Mouse (Mus musculus): ENCODE results near the gene Macrod1.

Macrod1 gene

GRCm38 (mm10) chr19:7112628-7113027 lies 56.0 kb downstream of the Macrod1 start:
- no peak for DNase-seq (ENCODE audit: low spot score in 2 of 2)

GRCm38 (mm10) chr19:7113574-7113973 lies 57.0 kb downstream of the Macrod1 start:
- no peak for DNase-seq (ENCODE audit: low spot score in 2 of 2)

- no peak for DNase-seq (ENCODE audit: low spot score in 2 of 2)
These were observed 59.6 kb downstream of the Macrod1 start for GRCm38 (mm10) chr19:7116038-7116731.

DNA sequence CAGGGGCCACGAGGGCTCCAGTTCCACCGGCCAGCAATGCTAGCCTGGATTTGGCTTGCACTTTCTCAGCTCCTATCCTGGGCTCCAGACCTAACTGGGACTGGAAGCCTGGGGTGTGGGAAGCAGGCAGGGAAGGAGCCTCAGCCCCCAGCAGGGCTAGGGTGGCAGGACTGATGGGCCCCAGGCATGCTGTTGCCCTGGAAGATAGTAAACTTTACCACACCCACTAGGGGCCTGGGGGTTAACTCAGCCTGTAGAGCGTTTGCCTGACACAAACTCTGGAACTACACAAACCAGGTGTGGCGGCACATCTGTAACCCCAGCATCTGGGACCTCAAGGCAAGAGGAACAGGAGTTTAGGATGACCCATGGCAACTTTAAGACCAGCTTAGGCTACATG lies 60.5 kb downstream of the Macrod1 start:
- no peak for DNase-seq (ENCODE audit: low spot score in 2 of 2)

- DNase-seq (ENCODE audit: low spot score in 2 of 2): peak; percentile 55 to 60
These were observed 61.2 kb downstream of the Macrod1 start for GRCm38 (mm10) chr19:7117653-7118307.

DNA sequence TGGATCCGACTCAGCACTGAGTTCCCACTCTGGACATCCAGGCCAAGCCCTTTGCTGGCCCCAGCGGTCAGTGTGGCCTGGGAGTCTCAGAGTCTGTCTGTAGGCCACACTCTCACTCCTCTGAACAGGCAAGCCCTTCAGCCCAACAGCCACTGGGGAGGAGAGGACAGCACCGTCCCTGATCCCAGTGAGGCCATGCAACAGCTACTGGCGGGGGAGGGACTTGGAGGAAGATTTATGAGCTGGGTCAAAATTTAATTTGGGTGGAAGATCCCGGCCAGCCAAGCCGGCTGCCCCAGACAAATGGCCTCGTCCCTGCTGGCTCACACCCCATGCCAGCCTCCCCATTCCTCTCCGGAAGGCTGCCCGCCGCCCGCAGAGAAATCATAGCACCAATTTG lies 64.6 kb downstream of the Macrod1 start:
- DNase-seq (ENCODE audit: low spot score in 2 of 2): no peak

DNA sequence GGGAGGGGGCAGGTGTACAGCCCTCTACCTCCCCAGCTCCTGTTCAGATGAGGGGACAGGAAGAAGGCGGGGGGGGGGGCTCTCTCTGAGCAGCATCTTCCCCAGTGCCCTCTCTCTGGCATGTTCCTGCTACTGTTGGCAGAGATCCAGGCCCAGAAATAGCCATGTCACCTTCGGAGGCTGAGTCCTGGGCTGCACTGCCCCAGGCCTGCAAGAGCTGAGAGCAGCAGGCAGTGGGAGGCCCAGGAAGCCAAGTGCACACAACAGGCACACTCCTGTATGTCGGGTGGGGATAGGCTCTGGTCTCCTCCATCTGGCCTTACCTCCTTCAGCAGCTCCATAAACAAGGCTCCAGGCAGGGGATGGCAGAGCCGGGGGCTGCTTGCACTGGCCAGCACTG lies 65.7 kb downstream of the Macrod1 start:
- no peak for DNase-seq (ENCODE audit: low spot score in 2 of 2)

DNA sequence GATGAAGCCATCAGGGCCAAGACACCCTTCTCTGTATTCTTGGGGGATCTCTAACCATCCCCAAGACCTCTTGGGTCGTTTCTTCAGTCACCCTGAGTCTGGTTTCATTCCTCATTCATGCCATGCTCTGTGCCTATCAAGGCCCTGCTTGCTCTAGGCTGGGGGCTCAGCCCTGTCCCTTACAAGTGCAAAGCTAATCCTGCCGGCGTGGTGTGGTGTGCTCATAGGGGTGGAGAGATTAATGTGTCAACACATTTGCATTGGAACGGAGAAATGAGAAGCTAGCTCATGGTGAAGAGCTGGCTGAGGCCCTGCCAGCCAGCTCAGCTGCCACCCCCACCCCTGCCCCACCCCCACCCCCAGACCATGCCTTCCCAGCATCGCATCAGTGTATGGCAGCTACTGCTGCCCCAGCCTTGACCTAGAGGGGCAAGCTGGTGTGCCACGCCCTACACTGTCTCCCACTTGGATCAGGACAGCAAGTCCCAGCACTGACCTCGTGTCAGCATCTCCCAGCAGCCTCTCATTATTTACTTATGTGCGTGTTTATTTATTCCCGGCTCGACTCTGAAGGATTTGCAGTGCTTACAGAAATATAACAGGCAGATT lies 66.2 kb downstream of the Macrod1 start:
- no peak for DNase-seq (ENCODE audit: low spot score in 2 of 2)

DNA sequence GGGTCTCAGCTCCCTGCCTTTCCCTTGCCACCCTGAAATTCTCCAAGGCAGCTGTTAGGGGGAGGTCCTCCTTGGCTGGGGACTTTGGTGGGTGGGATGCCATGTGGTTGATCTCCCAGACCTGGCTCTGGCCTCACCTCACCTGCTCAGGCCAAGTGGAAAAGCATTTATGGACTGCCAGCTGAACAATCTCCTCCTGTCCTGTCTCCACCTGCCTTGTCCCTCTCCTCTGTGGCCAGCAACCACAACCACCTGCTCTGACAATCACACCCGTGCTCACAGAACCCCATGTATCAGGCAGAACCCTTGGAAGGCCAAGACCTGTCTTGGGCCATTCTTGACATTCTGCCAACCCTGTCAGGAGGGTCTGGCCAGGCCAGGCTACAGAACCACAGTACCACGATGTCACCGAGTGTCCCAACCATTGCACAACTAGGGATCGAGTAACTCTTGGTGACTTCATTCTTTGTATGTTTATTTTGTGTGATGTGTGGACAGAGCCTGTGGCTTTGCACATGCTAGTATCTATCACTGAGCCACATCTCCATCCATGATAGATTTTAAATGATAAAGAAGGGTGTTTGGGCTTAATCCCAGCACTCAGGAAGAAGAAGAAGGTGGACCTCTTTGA lies 69.0 kb downstream of the Macrod1 start:
- no peak for DNase-seq (ENCODE audit: low spot score in 2 of 2)

- DNase-seq (ENCODE audit: low spot score in 2 of 2): no peak
These were observed 69.6 kb downstream of the Macrod1 start for GRCm38 (mm10) chr19:7126209-7126608.

DNA sequence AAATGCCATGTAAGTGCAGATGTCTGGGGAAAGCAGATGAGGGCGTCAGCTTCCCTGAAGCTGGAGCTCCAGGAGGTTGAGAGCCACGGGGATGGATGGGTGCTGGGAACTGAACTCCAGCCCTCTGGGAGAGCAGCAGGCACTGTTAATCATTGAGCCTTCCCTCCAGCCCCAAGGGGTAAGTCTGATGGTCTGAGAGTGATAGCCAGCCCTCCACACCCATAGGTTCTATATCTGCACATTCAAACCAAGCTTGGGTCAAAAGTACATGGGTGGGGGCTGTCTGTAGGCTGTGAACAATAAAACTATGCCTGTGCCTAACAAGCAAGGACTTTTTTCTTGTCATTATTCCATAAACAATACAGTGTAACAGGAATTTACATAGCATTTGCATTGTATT lies 70.3 kb downstream of the Macrod1 start:
- DNase-seq (ENCODE audit: low spot score in 2 of 2): no peak

DNA sequence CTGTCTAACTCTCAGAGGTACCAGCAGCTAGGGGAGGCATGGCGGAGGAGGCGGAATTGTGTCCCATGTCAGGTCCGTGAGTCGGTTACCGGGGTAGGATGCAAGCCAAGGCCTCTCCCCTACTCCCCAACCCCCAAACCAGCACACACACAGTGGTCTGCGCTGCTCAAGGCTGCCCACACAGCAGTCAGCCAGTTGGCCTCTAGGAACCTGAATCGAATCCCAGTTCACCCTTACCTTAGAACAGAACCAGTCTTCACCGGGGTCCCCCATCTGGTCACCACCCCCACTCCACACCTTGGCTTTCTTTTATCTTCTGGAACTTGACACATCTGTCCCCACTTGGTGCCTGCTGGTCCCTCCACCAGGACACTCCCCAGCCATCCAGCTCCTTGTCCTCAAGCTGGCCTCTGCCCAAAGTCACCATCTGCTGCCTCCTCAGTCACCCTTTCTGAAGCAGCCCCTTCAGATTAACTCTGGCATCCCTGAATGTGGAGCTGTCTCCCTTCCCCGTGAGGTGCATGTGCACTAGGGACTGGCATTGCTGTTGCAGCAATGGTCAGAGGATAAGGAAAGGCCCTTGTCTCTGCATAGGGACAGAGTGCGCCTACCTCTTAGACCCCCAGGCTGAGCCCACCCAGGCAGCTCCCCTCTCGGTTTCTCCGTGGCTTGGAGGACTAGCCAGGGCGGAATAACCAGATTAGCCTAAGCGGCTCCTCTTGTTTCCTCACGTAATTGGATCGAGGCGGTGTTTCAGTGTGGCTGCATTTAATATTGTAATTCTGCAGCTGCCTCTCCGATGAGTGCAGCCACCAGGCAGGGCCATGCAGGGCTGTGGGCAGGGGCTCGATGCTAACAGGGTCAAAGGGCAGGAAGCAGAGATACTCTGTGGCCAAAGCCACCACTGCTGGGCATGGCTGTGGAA lies 72.2 kb downstream of the Macrod1 start:
- no peak for DNase-seq (ENCODE audit: low spot score in 2 of 2)

- peak in 1 of 2 experiments; percentile 24 for DNase-seq (ENCODE audit: low spot score in 2 of 2)
These were observed 73.7 kb downstream of the Macrod1 start for GRCm38 (mm10) chr19:7130317-7130716.

DNA sequence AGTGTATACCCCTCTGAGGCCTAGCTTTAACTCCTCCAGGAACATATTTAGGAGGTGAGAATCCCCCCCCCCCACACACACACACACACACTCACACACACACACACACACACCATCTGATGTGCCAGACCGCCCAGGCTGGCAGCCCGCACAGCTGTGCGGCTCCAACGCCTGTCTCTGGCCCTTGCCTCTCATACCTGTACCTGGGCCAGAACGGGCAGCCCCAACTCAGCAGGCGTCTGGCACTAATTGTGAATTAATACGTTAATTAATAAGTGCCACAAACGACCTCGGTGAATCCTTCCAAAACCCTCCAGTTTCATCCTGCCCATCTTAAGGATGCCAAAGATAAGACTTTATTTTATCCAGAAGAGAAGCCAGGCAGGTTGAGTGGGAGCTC lies 76.8 kb downstream of the Macrod1 start:
- DNase-seq (ENCODE audit: low spot score in 2 of 2): no peak

GRCm38 (mm10) chr19:7134631-7135091 lies 78.1 kb downstream of the Macrod1 start:
- DNase-seq (ENCODE audit: low spot score in 2 of 2): no peak

DNA sequence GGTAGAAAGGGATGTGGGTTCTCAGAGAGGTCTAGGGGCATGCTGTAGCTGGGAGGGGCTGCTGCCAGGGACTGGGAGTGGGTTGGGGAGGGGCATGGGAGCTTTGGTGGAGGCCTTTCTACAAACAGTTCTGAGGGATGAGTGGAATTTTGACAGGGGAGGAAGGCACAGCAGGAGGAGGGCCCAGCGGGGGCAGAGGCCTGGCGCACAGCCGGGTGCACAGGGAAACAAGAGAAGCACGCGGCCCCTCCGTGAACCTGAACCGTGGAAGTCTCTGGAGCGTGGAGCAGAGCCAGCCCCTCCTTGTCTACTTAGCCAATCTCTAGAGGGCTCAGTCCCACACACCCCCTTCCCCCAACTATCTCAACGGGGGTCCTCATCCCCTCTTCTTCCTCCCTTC lies 78.9 kb downstream of the Macrod1 start:
- no peak for DNase-seq (ENCODE audit: low spot score in 2 of 2)

DNA sequence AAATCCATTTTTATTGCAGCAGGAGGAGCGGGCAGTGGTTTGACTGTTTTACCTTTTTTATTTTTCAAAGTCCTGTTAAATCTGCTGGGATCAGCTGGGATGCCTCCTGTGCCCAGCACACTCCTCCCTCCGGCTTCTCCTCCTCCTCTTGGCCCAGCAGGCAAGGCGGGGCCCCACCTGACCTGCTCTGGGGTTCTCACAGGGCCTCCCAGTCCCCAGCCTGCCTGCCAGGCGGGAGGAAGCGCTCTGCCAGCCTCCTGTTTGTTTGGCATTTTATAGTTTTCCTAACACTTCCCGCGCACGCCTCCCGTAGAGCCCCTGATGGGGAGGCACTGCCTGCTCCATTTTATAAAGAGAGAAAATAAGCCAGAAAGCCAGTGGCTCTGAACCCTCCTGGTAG lies 79.4 kb downstream of the Macrod1 start:
- no peak for DNase-seq (ENCODE audit: low spot score in 2 of 2)

DNA sequence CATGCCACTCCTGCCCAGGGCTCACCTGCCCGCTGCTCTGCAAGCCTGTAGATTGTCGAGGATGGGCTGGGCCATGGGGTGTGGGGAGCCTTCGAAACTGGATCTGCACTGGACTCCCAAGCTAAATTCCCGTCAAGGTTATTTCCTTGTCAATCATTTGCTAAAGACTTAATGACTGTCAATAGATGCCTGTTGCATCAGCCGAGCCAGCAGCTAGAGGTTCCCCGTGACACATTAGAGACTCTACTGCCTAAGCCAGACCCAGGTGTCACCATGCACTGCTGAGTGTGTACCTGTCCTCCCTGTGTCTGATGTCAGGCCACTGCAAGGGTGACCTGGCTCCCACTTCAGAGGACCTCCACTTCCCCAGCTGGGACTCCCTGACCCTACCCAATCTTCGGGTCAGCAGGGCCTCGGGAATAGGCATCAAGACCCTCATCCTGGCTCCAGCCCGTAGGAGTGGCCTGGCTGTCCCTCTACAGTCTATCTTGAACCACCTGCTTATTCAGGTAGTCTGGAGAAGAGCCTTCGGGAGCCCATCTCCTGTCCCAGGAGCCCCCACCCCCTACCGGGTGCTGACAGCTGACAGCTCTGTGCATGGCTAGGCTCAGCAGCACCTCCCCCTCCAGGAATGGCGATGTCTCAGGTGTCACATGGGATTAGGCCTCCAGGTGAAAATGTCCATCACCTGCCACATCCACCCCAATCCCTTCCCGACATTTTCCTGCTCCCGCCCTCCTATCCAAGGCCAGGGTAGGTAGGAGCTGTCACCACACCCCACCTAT lies 80.3 kb downstream of the Macrod1 start:
- no peak for DNase-seq (ENCODE audit: low spot score in 2 of 2)

DNA sequence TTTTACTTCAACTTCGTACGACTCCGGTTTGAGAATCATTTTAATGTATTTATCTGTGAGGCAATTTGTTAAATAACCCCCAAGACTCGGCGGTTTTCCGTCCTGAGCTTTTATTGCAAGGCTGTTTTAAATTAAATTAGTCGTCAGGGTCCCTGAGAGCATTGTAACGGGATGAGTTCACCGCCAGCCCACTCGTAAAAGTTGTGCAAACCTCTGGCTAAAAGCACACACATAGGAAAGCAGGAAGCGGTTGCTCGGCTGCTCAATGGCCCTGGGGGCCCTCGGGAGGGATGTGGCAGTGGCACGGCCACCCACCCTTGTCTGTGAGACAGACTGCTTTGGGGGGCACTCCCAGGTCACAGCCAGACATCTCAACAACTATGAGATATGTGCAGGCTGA lies 81.7 kb downstream of the Macrod1 start:
- no peak for DNase-seq (ENCODE audit: low spot score in 2 of 2)

- DNase-seq (ENCODE audit: low spot score in 2 of 2): no peak
These were observed 82.7 kb downstream of the Macrod1 start for GRCm38 (mm10) chr19:7139321-7139720.

- DNase-seq (ENCODE audit: low spot score in 2 of 2): no peak
These were observed 83.8 kb downstream of the Macrod1 start for GRCm38 (mm10) chr19:7140373-7140772.
